Mouse (Mus musculus) bone marrow macrophage, adult 2 months (primary cell): ENCODE measurements around the gene Coch. TPM values are rescaled to one million over a fixed set of nuclear protein-coding genes. Genes with fewer than 3 reads are reported as not detected.
"Not testable (repeated sequence)": the region's sequence is repeated elsewhere in the genome, so short reads cannot be mapped to it uniquely, and the experiment has no call there.

Experiments used
- H3K27ac ChIP-seq: 2 replicates; pipeline ENCODE4 v1.5.1; 2012; ENCODE audit warnings: low read depth, low read length; ENCODE audit not compliant: insufficient read depth
- H3K4me1 ChIP-seq: 2 replicates; pipeline ENCODE4 v1.6.1; 2012; ENCODE audit warnings: low read length; ENCODE audit not compliant: control insufficient read depth, insufficient read depth
- H3K4me3 ChIP-seq: 2 replicates; pipeline ENCODE4 v1.5.1; 2012; ENCODE audit warnings: mild to moderate bottlenecking, low read length, moderate library complexity; ENCODE audit not compliant: insufficient read depth
- CTCF ChIP-seq: IDR thresholded peaks from 2 replicates; pipeline ENCODE4 v1.5.1; 2012; ENCODE audit warnings: low read depth, mild to moderate bottlenecking, low read length, moderate library complexity
- POLR2A ChIP-seq: IDR thresholded peaks from 2 replicates; pipeline ENCODE4 v1.6.1; 2012; ENCODE audit warnings: mild to moderate bottlenecking, low read depth, low read length, borderline replicate concordance
- polyA plus RNA-seq: library from polyadenylated mRNA; stranded (reverse); fragments of >200 nt; gene quantifications from 2 replicates; pipeline ENCODE4 v1.2.4, GENCODE M21; 2012; ENCODE audit not compliant: missing spikeins, insufficient read depth, insufficient read length

Coch gene
- not detected in 2 replicates for polyA plus RNA-seq

GRCm38 (mm10) chr12:51593229-51594029, at the start of gene Coch:
TSS of gene Coch (plus strand) at chr12:51593341.
- no peak for TF ChIP-seq CTCF
- TF ChIP-seq POLR2A = no peak
- peak within 1 kb of the TSS; percentile 49 for H3K4me3 ChIP-seq
- H3K27ac ChIP-seq = no peak within 1 kb of the TSS
- peaks cover 3% of the 10 kb centered on the region; the same call in 1 of the 2 replicates for H3K4me1 ChIP-seq

- Histone ChIP-seq H3K4me1 (0 out of 2 replicates have a peak, but pooled peaks cover 3% of the 10 kb centered on the region), H3K27ac (no peak overlapping the region), H3K4me3 (no peak overlapping the region)
- TF ChIP-seq CTCF (no peak), POLR2A (no peak)
Measured at GRCm38 (mm10) chr12:51543402-51543960, 49.7 kb upstream of the Coch start.

GRCm38 (mm10) chr12:51555041-51555440, 38.1 kb upstream of the Coch start:
- no peak overlapping the region for H3K4me3 ChIP-seq
- no peak overlapping the region for H3K27ac ChIP-seq
- H3K4me1 ChIP-seq = no peaks in the 10 kb centered on the region
- TF ChIP-seq POLR2A = no peak
- TF ChIP-seq CTCF = no peak

- H3K4me1 ChIP-seq = no peaks in the 10 kb centered on the region
- H3K4me3 ChIP-seq = no peak overlapping the region
- TF ChIP-seq CTCF = no peak
- no peak for TF ChIP-seq POLR2A
- H3K27ac ChIP-seq = no peak overlapping the region
Measured at GRCm38 (mm10) chr12:51561416-51561815, 31.7 kb upstream of the Coch start.

GRCm38 (mm10) chr12:51567225-51567624, 25.9 kb upstream of the Coch start:
- Histone ChIP-seq H3K4me1 (no peaks in the 10 kb centered on the region), H3K4me3 (no peak overlapping the region), H3K27ac (no peak overlapping the region)
- no peak for TF ChIP-seq CTCF
- TF ChIP-seq POLR2A = no peak

- Histone ChIP-seq H3K27ac (no peak overlapping the region), H3K4me3 (no peak overlapping the region), H3K4me1 (no peaks in the 10 kb centered on the region)
- no peak for TF ChIP-seq POLR2A
- no peak for TF ChIP-seq CTCF
Measured at GRCm38 (mm10) chr12:51569472-51569871, 23.7 kb upstream of the Coch start.

- no peak overlapping the region for H3K27ac ChIP-seq
- no peaks in the 10 kb centered on the region for H3K4me1 ChIP-seq
- H3K4me3 ChIP-seq = no peak overlapping the region
- no peak for TF ChIP-seq POLR2A
- TF ChIP-seq CTCF = no peak
Measured at GRCm38 (mm10) chr12:51569944-51570343, 23.2 kb upstream of the Coch start.

- Histone ChIP-seq H3K4me1 (no peaks in the 10 kb centered on the region), H3K4me3 (no peak overlapping the region), H3K27ac (no peak overlapping the region)
- TF ChIP-seq CTCF (no peak), POLR2A (no peak)
Measured at GRCm38 (mm10) chr12:51572651-51573050, 20.5 kb upstream of the Coch start.

- not testable (repeated sequence) for H3K4me3 ChIP-seq, H3K4me1 ChIP-seq, H3K27ac ChIP-seq
Measured at GRCm38 (mm10) chr12:51577816-51578215, 15.3 kb upstream of the Coch start.

- H3K4me3 ChIP-seq = no peak overlapping the region
- H3K27ac ChIP-seq = no peak overlapping the region
- TF ChIP-seq CTCF = no peak
- no peak for TF ChIP-seq POLR2A
- H3K4me1 ChIP-seq = peaks cover 3% of the 10 kb centered on the region; the same call in 1 of the 2 replicates
Measured at GRCm38 (mm10) chr12:51589263-51589662, 3.9 kb upstream of the Coch start.

GRCm38 (mm10) chr12:51591921-51592320, 1.2 kb upstream of the Coch start:
- no peak overlapping the region for H3K27ac ChIP-seq
- peaks cover 3% of the 10 kb centered on the region; the same call in 1 of the 2 replicates for H3K4me1 ChIP-seq
- H3K4me3 ChIP-seq = no peak overlapping the region
- TF ChIP-seq CTCF = no peak
- no peak for TF ChIP-seq POLR2A
